Mouse (Mus musculus) embryonic facial prominence, embryonic 10.5 days (tissue): ENCODE measurements around the gene Adamtsl4. TPM values are rescaled to one million over a fixed set of nuclear protein-coding genes. Genes with fewer than 3 reads are reported as not detected.
A peak's percentile ranks its signal among the peaks of the same experiment; 100 is the strongest.
"Not testable (repeated sequence)": the region's sequence is repeated elsewhere in the genome, so short reads cannot be mapped to it uniquely, and the experiment has no call there.

Experiments used
- DNase-seq: peaks from one replicate; pipeline ENCODE4 v3.0.0-alpha.2; 2017; ENCODE audit warnings: low spot score
- H3K27ac ChIP-seq: fragments of 300-500 bp; sonication (generic); replicated peaks from 2 replicates; pipeline ENCODE4 v1.5.1; 2016; ENCODE audit warnings: mild to moderate bottlenecking
- H3K27me3 ChIP-seq: fragments of 300-500 bp; sonication (generic); replicated peaks from 2 replicates; pipeline ENCODE4 v1.6.1; 2016; ENCODE audit warnings: low read depth, mild to moderate bottlenecking; ENCODE audit not compliant: poor library complexity, severe bottlenecking
- H3K36me3 ChIP-seq: fragments of 300-500 bp; sonication (generic); replicated peaks from 2 replicates; pipeline ENCODE4 v1.6.1; 2016; ENCODE audit warnings: mild to moderate bottlenecking, moderate library complexity
- H3K4me1 ChIP-seq: fragments of 300-500 bp; sonication (generic); 2 replicates; pipeline ENCODE4 v1.6.1; 2016
- H3K4me3 ChIP-seq: fragments of 300-500 bp; sonication (generic); 2 replicates; pipeline ENCODE4 v1.5.1; 2016; ENCODE audit warnings: mild to moderate bottlenecking, moderate library complexity
- H3K9me3 ChIP-seq: fragments of 300-500 bp; sonication (generic); 2 replicates; pipeline ENCODE4 v1.6.1; 2016; ENCODE audit warnings: mild to moderate bottlenecking
- WGBS: fragments of 180-500 bp; shearing (Covaris S2); methylation state at CpG from one replicate; pipeline ENCODE4 v1.1.7; 2016; 5-methylcytosine and 5-hydroxymethylcytosine counted together
- polyA plus RNA-seq: library from polyadenylated mRNA; unstranded; fragments of >200 nt; fragmentation: Nextera tagmentation; extraction: Ambion mirVana; gene quantifications from 2 replicates; pipeline ENCODE4 v1.2.1, GENCODE M21; 2016

The Adamtsl4 gene
- polyA plus RNA-seq, 1 experiment from 2014 or later, result 1.00 TPM

- no peaks in the 10 kb centered on the region for H3K27me3 ChIP-seq
- 51% methylated on average over 10 of the region's 10 CpGs for WGBS
- H3K27ac ChIP-seq, result peak overlapping the region; percentile 87
- H3K4me3 ChIP-seq, result peak overlapping the region; percentile 43; the same call in 1 of the 2 replicates
- DNase-seq, result no peak
- no peaks in the 10 kb centered on the region for H3K9me3 ChIP-seq
- peaks cover 63% of the 10 kb centered on the region for H3K4me1 ChIP-seq
- H3K36me3 ChIP-seq, result peaks cover 63% of the 10 kb centered on the region
These were observed 14.6 kb downstream of the Adamtsl4 start for GRCm38 (mm10) chr3:95672861-95673706.

GRCm38 (mm10) chr3:95672461-95672860, 15.3 kb downstream of the Adamtsl4 start:
- no peak for DNase-seq
- no peak overlapping the region for H3K4me3 ChIP-seq
- no peaks in the 10 kb centered on the region for H3K9me3 ChIP-seq
- H3K36me3 ChIP-seq, result peaks cover 65% of the 10 kb centered on the region
- no peaks in the 10 kb centered on the region for H3K27me3 ChIP-seq
- H3K4me1 ChIP-seq, result peaks cover 69% of the 10 kb centered on the region
- H3K27ac ChIP-seq, result peak overlapping the region; percentile 87
- 45% methylated on average over 3 of the region's 3 CpGs for WGBS

- Histone ChIP-seq H3K4me3 (no peak overlapping the region), H3K36me3 (peaks cover 67% of the 10 kb centered on the region), H3K4me1 (peaks cover 73% of the 10 kb centered on the region), H3K27ac (no peak overlapping the region), H3K27me3 (no peaks in the 10 kb centered on the region), H3K9me3 (no peaks in the 10 kb centered on the region)
- WGBS, result 91% methylated on average over 5 of the region's 5 CpGs
- DNase-seq, result no peak
These were observed 16.5 kb downstream of the Adamtsl4 start for GRCm38 (mm10) chr3:95671201-95671600.

GRCm38 (mm10) chr3:95670419-95670818, 17.3 kb downstream of the Adamtsl4 start:
- H3K4me3 ChIP-seq, H3K9me3 ChIP-seq, H3K27ac ChIP-seq, H3K27me3 ChIP-seq, DNase-seq: not testable (repeated sequence)
- WGBS, result 96% methylated on average over 3 of the region's 3 CpGs
- peaks cover 72% of the 10 kb centered on the region for H3K4me1 ChIP-seq
- peaks cover 72% of the 10 kb centered on the region for H3K36me3 ChIP-seq

- Histone ChIP-seq H3K36me3 (peaks cover 82% of the 10 kb centered on the region), H3K4me3 (no peak overlapping the region), H3K27ac (no peak overlapping the region), H3K27me3 (no peaks in the 10 kb centered on the region), H3K4me1 (peaks cover 72% of the 10 kb centered on the region), H3K9me3 (no peaks in the 10 kb centered on the region)
- WGBS, result 89% methylated on average over 3 of the region's 3 CpGs
- DNase-seq, result no peak
These were observed 18.4 kb downstream of the Adamtsl4 start for GRCm38 (mm10) chr3:95669309-95669665.

- Histone ChIP-seq H3K4me1 (peaks cover 71% of the 10 kb centered on the region), H3K36me3 (peaks cover 82% of the 10 kb centered on the region), H3K9me3 (no peaks in the 10 kb centered on the region), H3K4me3 (no peak overlapping the region), H3K27ac (peak overlapping the region; percentile 70; the same call in 1 of the 2 replicates), H3K27me3 (no peaks in the 10 kb centered on the region)
- WGBS, result 81% methylated on average over 7 of the region's 7 CpGs
- DNase-seq, result no peak
These were observed 19.0 kb downstream of the Adamtsl4 start for GRCm38 (mm10) chr3:95668589-95669308.

GRCm38 (mm10) chr3:95668026-95668425, 19.7 kb downstream of the Adamtsl4 start:
- Histone ChIP-seq H3K9me3 (no peaks in the 10 kb centered on the region), H3K4me3 (peak overlapping the region; percentile 29; the same call in 1 of the 2 replicates), H3K36me3 (peaks cover 82% of the 10 kb centered on the region), H3K27me3 (no peaks in the 10 kb centered on the region), H3K4me1 (peaks cover 69% of the 10 kb centered on the region), H3K27ac (peak overlapping the region; percentile 70)
- 38% methylated on average over 7 of the region's 7 CpGs for WGBS
- peak; percentile 63 for DNase-seq

- no peaks in the 10 kb centered on the region for H3K9me3 ChIP-seq
- H3K4me3 ChIP-seq, result peak overlapping the region; percentile 29; the same call in 1 of the 2 replicates
- WGBS, result 71% methylated on average over 4 of the region's 4 CpGs
- peak overlapping the region; percentile 70 for H3K27ac ChIP-seq
- H3K4me1 ChIP-seq, result peaks cover 69% of the 10 kb centered on the region
- H3K36me3 ChIP-seq, result peaks cover 83% of the 10 kb centered on the region
- no peaks in the 10 kb centered on the region for H3K27me3 ChIP-seq
- no peak for DNase-seq
These were observed 20.2 kb downstream of the Adamtsl4 start for GRCm38 (mm10) chr3:95667521-95667920.

GRCm38 (mm10) chr3:95666124-95666844, 21.4 kb downstream of the Adamtsl4 start:
- Histone ChIP-seq H3K36me3 (peaks cover 85% of the 10 kb centered on the region), H3K4me1 (peaks cover 74% of the 10 kb centered on the region), H3K27me3 (no peaks in the 10 kb centered on the region), H3K4me3 (no peak overlapping the region), H3K9me3 (no peaks in the 10 kb centered on the region), H3K27ac (no peak overlapping the region)
- WGBS, result 43% methylated on average over 6 of the region's 6 CpGs
- peak; percentile 59 for DNase-seq

- no peaks in the 10 kb centered on the region for H3K9me3 ChIP-seq
- WGBS, result 91% methylated on average over 4 of the region's 4 CpGs
- DNase-seq, result no peak
- peaks cover 89% of the 10 kb centered on the region for H3K36me3 ChIP-seq
- peaks cover 87% of the 10 kb centered on the region for H3K4me1 ChIP-seq
- no peak overlapping the region for H3K4me3 ChIP-seq
- H3K27me3 ChIP-seq, result no peaks in the 10 kb centered on the region
- H3K27ac ChIP-seq, result no peak overlapping the region
These were observed 22.8 kb downstream of the Adamtsl4 start for GRCm38 (mm10) chr3:95664940-95665352.

- no peak overlapping the region for H3K27ac ChIP-seq
- 97% methylated on average over 3 of the region's 3 CpGs for WGBS
- no peak overlapping the region for H3K4me3 ChIP-seq
- DNase-seq, result no peak
- no peaks in the 10 kb centered on the region for H3K9me3 ChIP-seq
- H3K27me3 ChIP-seq, result no peaks in the 10 kb centered on the region
- peaks cover 85% of the 10 kb centered on the region for H3K4me1 ChIP-seq
- peaks cover 81% of the 10 kb centered on the region for H3K36me3 ChIP-seq
These were observed 23.6 kb downstream of the Adamtsl4 start for GRCm38 (mm10) chr3:95663969-95664608.

- H3K4me1 ChIP-seq, result peaks cover 81% of the 10 kb centered on the region
- H3K27ac ChIP-seq, result no peak overlapping the region
- H3K4me3 ChIP-seq, result no peak overlapping the region
- no peaks in the 10 kb centered on the region for H3K9me3 ChIP-seq
- DNase-seq, result no peak
- no peaks in the 10 kb centered on the region for H3K27me3 ChIP-seq
- H3K36me3 ChIP-seq, result peaks cover 74% of the 10 kb centered on the region
- WGBS, result 91% methylated on average over 2 of the region's 2 CpGs
These were observed 24.2 kb downstream of the Adamtsl4 start for GRCm38 (mm10) chr3:95663486-95663885.
